Mouse (Mus musculus): ENCODE data around the gene Mlph.
A peak's percentile ranks its signal among the peaks of the same experiment; 100 is the strongest.

The Mlph gene

GRCm38 (mm10) chr1:90968649-90969048 is 53.8 kb downstream of the Mlph start:
- DNase-seq (ENCODE audit: low read depth, low spot score) = no peak

- DNase-seq (ENCODE audit: low read depth, low spot score) = no peak
Measured at GRCm38 (mm10) chr1:90969347-90969784, 54.5 kb downstream of the Mlph start, which contains the start of gene Rab17. Rab17 (minus strand) TSS chr1:90969661.

GRCm38 (mm10) chr1:90969881-90970390 is 55.1 kb downstream of the Mlph start:
- no peak for DNase-seq (ENCODE audit: low read depth, low spot score)

- DNase-seq (ENCODE audit: low read depth, low spot score) = peak; percentile 95
Measured at GRCm38 (mm10) chr1:90972911-90973573, 58.2 kb downstream of the Mlph start.

- no peak for DNase-seq (ENCODE audit: low read depth, low spot score)
Measured at GRCm38 (mm10) chr1:90973574-90973911, 58.7 kb downstream of the Mlph start.

GRCm38 (mm10) chr1:90974906-90975649 is 60.2 kb downstream of the Mlph start:
- peak; percentile 83 for DNase-seq (ENCODE audit: low read depth, low spot score)

GRCm38 (mm10) chr1:90975960-90976359 is 61.1 kb downstream of the Mlph start:
- DNase-seq (ENCODE audit: low read depth, low spot score) = no peak

- DNase-seq (ENCODE audit: low read depth, low spot score) = no peak
Measured at GRCm38 (mm10) chr1:90980638-90981330, 65.9 kb downstream of the Mlph start.

GRCm38 (mm10) chr1:90981346-90981745 is 66.5 kb downstream of the Mlph start:
- no peak for DNase-seq (ENCODE audit: low read depth, low spot score)

- no peak for DNase-seq (ENCODE audit: low read depth, low spot score)
Measured at GRCm38 (mm10) chr1:90995916-90996315, 81.0 kb downstream of the Mlph start.

GRCm38 (mm10) chr1:90997136-90997535 is 82.3 kb downstream of the Mlph start:
- DNase-seq (ENCODE audit: low read depth, low spot score) = no peak

GRCm38 (mm10) chr1:90997641-90998040 is 82.8 kb downstream of the Mlph start:
- no peak for DNase-seq (ENCODE audit: low read depth, low spot score)

GRCm38 (mm10) chr1:90998268-90998890 is 83.5 kb downstream of the Mlph start, which contains the start of gene Lrrfip1:
Lrrfip1 (plus strand) TSS chr1:90998737.
- peak; percentile 54 for DNase-seq (ENCODE audit: low read depth, low spot score)

- DNase-seq (ENCODE audit: low read depth, low spot score) = no peak
Measured at GRCm38 (mm10) chr1:90998891-90999611, 84.2 kb downstream of the Mlph start.

GRCm38 (mm10) chr1:90999911-91000601 is 85.2 kb downstream of the Mlph start:
- no peak for DNase-seq (ENCODE audit: low read depth, low spot score)

Measured in mesoderm, embryonic 11.5 days (tissue).